Mouse (Mus musculus) CH12.LX (cell line): ENCODE data around the gene Col4a4. TPM values are rescaled to one million over a fixed set of nuclear protein-coding genes. Genes with fewer than 3 reads are reported as not detected.

Experiments used
- DNase-seq: peaks from one replicate; pipeline ENCODE4 v3.0.0-alpha.2; 2013; ENCODE audit errors: extremely low read depth
- H3K27ac ChIP-seq: 2 replicates; pipeline ENCODE4 v1.5.1; 2012; ENCODE audit warnings: low read depth, mild to moderate bottlenecking, control low read depth, moderate library complexity; ENCODE audit not compliant: insufficient read depth
- H3K27me3 ChIP-seq: replicated peaks from 2 replicates; pipeline ENCODE3; 2012; ENCODE audit warnings: inconsistent platforms
- H3K36me3 ChIP-seq, 2 experiments: replicated peaks in 1 of 2; 2 replicates each; pipeline versions ENCODE3 to v1.6.1; 2012; ENCODE audit warnings: inconsistent platforms in 1 of 2, low read length in 1 of 2, mild to moderate bottlenecking in 1 of 2, mixed read lengths in 1 of 2, moderate library complexity in 1 of 2; ENCODE audit not compliant: control insufficient read depth in 1 of 2, insufficient read depth in 1 of 2
- H3K4me1 ChIP-seq, 2 experiments: 2 replicates each; pipeline ENCODE4 v1.6.1; 2012; ENCODE audit warnings: inconsistent platforms in 1 of 2, moderate library complexity in 1 of 2; ENCODE audit not compliant: insufficient read depth in 2 of 2, control insufficient read depth in 1 of 2
- H3K4me2 ChIP-seq: 2 replicates; pipeline ENCODE4 v1.6.1; 2012; ENCODE audit warnings: low read depth, mild to moderate bottlenecking, control low read depth; ENCODE audit not compliant: poor library complexity, insufficient read depth, severe bottlenecking
- H3K4me3 ChIP-seq, 3 experiments: fragments of 150-350 bp in 1 of 3; sonication (generic) in 1 of 3; replicated peaks in 1 of 3; 2 replicates each; pipeline versions ENCODE3 to v1.5.1; 2011 to 2012; ENCODE audit warnings: low read depth in 2 of 3, low read length in 2 of 3, mild to moderate bottlenecking in 2 of 3, moderate library complexity in 2 of 3, control low read depth in 1 of 3, improper control_type of control experiment in 1 of 3, inconsistent platforms in 1 of 3, mixed read lengths in 1 of 3; ENCODE audit not compliant: poor library complexity in 1 of 3
- H3K79me2 ChIP-seq: replicated peaks from 2 replicates; pipeline ENCODE4 v1.6.1; 2012; ENCODE audit warnings: mild to moderate bottlenecking, moderate library complexity; ENCODE audit not compliant: control insufficient read depth, poor library complexity, insufficient read depth, severe bottlenecking; ENCODE audit errors: extremely low read depth
- H3K9ac ChIP-seq: 2 replicates; pipeline ENCODE4 v1.6.1; 2012; ENCODE audit warnings: low read depth, mild to moderate bottlenecking, control low read depth, moderate library complexity; ENCODE audit not compliant: insufficient read depth
- H3K9me3 ChIP-seq: replicated peaks from 2 replicates; pipeline ENCODE3; 2012; ENCODE audit warnings: low read length, inconsistent platforms, mixed read lengths
- CTCF ChIP-seq, 2 experiments: IDR thresholded peaks in 1 of 2; conservative IDR thresholded peaks in 1 of 2; 2 replicates each; pipeline ENCODE4 v1.5.1; 2011 to 2012; ENCODE audit warnings: low read depth in 2 of 2, low read length in 2 of 2, improper control_type of control experiment in 1 of 2, inconsistent platforms in 1 of 2, mild to moderate bottlenecking in 1 of 2, moderate library complexity in 1 of 2
- E2F4 ChIP-seq: IDR thresholded peaks from 2 replicates; pipeline ENCODE4 v1.6.1; 2011; ENCODE audit warnings: low read depth, low read length, improper control_type of control experiment; ENCODE audit not compliant: insufficient replicate concordance
- ELF1 ChIP-seq: IDR thresholded peaks from 2 replicates; pipeline ENCODE4 v1.6.1; 2014; ENCODE audit warnings: low read depth, mild to moderate bottlenecking, inconsistent platforms, low read length, improper control_type of control experiment
- EP300 ChIP-seq: IDR thresholded peaks from 2 replicates; pipeline ENCODE4 v1.6.1; 2011; ENCODE audit warnings: low read length, improper control_type of control experiment
- HCFC1 ChIP-seq: IDR thresholded peaks from 2 replicates; pipeline ENCODE4 v1.6.1; 2012; ENCODE audit warnings: low read depth, mild to moderate bottlenecking, inconsistent platforms, low read length, improper control_type of control experiment
- IRF4 ChIP-seq: IDR thresholded peaks from 2 replicates; pipeline ENCODE4 v1.6.1; 2014; ENCODE audit warnings: low read depth, mild to moderate bottlenecking, inconsistent platforms, low read length, improper control_type of control experiment
- JUN ChIP-seq: IDR thresholded peaks from 2 replicates; pipeline ENCODE4 v1.6.1; 2011; ENCODE audit warnings: low read depth, mild to moderate bottlenecking, low read length, improper control_type of control experiment, moderate library complexity; ENCODE audit not compliant: insufficient read depth
- KAT2A ChIP-seq: IDR thresholded peaks from 2 replicates; pipeline ENCODE4 v1.6.1; 2012; ENCODE audit warnings: low read length, improper control_type of control experiment, inconsistent platforms; ENCODE audit not compliant: insufficient replicate concordance
- MAFK ChIP-seq: IDR thresholded peaks from 2 replicates; pipeline ENCODE4 v1.6.1; 2011; ENCODE audit warnings: low read length, improper control_type of control experiment; ENCODE audit not compliant: insufficient replicate concordance
- MAZ ChIP-seq: IDR thresholded peaks from 2 replicates; pipeline ENCODE4 v1.6.1; 2012; ENCODE audit warnings: low read depth, mild to moderate bottlenecking, inconsistent platforms, low read length, improper control_type of control experiment, moderate library complexity
- MYC ChIP-seq: IDR thresholded peaks from 2 replicates; pipeline ENCODE4 v1.6.1; 2011; ENCODE audit warnings: low read depth, mild to moderate bottlenecking, improper control_type of control experiment, low read length
- NELFE ChIP-seq: IDR thresholded peaks from 2 replicates; pipeline ENCODE4 v1.6.1; 2011; ENCODE audit warnings: low read depth, low read length, improper control_type of control experiment
- PAX5 ChIP-seq: IDR thresholded peaks from 2 replicates; pipeline ENCODE4 v1.6.1; 2012; ENCODE audit warnings: low read length, inconsistent platforms, mixed read lengths
- POLR2AphosphoS2 ChIP-seq: IDR thresholded peaks from 2 replicates; pipeline ENCODE4 v1.6.1; 2011; ENCODE audit warnings: low read depth, low read length, improper control_type of control experiment
- RAD21 ChIP-seq: IDR thresholded peaks from 2 replicates; pipeline ENCODE4 v1.6.1; 2011; ENCODE audit warnings: low read depth, mild to moderate bottlenecking, low read length, improper control_type of control experiment, moderate library complexity
- SIN3A ChIP-seq: IDR thresholded peaks from 2 replicates; pipeline ENCODE4 v1.6.1; 2012; ENCODE audit warnings: low read length, improper control_type of control experiment, inconsistent platforms
- SMC3 ChIP-seq: IDR thresholded peaks from 2 replicates; pipeline ENCODE4 v1.6.1; 2011; ENCODE audit warnings: low read depth, low read length, improper control_type of control experiment
- TCF12 ChIP-seq: IDR thresholded peaks from 2 replicates; pipeline ENCODE4 v1.6.1; 2014; ENCODE audit warnings: low read depth, mild to moderate bottlenecking, inconsistent platforms, low read length, improper control_type of control experiment
- UBTF ChIP-seq: IDR thresholded peaks from 2 replicates; pipeline ENCODE4 v1.6.1; 2012; ENCODE audit warnings: low read depth, mild to moderate bottlenecking, inconsistent platforms, low read length, improper control_type of control experiment, moderate library complexity
- ZC3H11A ChIP-seq: IDR thresholded peaks from 2 replicates; pipeline ENCODE4 v1.6.1; 2012; ENCODE audit warnings: low read depth, mild to moderate bottlenecking, inconsistent platforms, low read length, improper control_type of control experiment
- ZNF384 ChIP-seq: IDR thresholded peaks from 2 replicates; pipeline ENCODE4 v1.6.1; 2012; ENCODE audit warnings: low read depth, low read length, improper control_type of control experiment, inconsistent platforms
- dilution Hi-C: fragments of 300-500 bp; cut with MboI; formaldehyde crosslinking; loops from 2 replicates; pipeline ENCODE4 v1.14.3; 2020; ENCODE audit warnings: low sequenced_read_pairs; ENCODE audit not compliant: extremely low pct_unique_long_range_greater_than_20kb, extremely low pct_ligation_motif_present
- in situ Hi-C: fragments of 300-500 bp; cut with MboI; formaldehyde crosslinking; loops from 3 replicates; pipeline ENCODE4 v1.14.3; 2019; ENCODE audit warnings: low sequenced_read_pairs, low pct_ligation_motif_present, low pct_unique_long_range_greater_than_20kb, mixed read lengths
- polyA plus RNA-seq: library from polyadenylated mRNA; unstranded; fragments of >175 nt; gene quantifications from 2 replicates; pipeline ENCODE4 v1.2.1, GENCODE M21; 2012; ENCODE audit warnings: low read depth; ENCODE audit not compliant: insufficient read length
- total RNA-seq, 2 experiments: library from RNA; depleted of rRNA; stranded (reverse); fragments of 300-350 nt in 1 of 2; fragments of >200 nt in 1 of 2; gene quantifications; 2 replicates each; pipeline ENCODE4 v1.2.3; 2012 to 2014

Col4a4 gene
- total and polyA plus RNA-seq, 3 experiments = under 0.01 to 0.03 TPM; not detected in 1

DNA sequence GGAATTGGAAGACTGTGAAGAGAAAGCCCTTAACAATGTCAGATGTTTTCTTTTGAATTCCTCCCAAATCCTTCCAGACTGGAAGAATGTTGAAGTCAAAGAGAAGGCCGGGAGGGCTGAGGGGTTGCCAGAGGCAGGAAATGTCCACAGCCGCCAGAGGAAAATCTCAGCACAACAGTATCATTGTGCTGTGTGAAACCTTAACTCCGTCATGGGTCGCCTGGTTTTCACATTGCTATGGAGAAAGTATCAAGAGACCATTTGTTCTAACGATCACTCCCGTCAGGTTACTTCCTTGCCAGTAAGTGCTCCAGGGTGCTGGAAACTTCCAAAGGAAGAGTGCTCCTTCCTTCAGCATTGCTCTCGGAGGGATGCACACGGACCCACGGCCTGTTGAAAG lies 109.9 kb downstream of the Col4a4 start:
- H3K9ac ChIP-seq = no peak overlapping the region
- no peak overlapping the region for H3K27ac ChIP-seq
- no peaks in the 10 kb centered on the region for H3K36me3 ChIP-seq
- no peaks in the 10 kb centered on the region for H3K27me3 ChIP-seq
- H3K4me2 ChIP-seq = no peak overlapping the region
- no peak for DNase-seq
- H3K4me1 ChIP-seq = no peaks in the 10 kb centered on the region
- H3K9me3 ChIP-seq = no peaks in the 10 kb centered on the region
- in situ Hi-C loops (no loop called here), dilution Hi-C loops (no loop called here)
- no peaks in the 10 kb centered on the region for H3K79me2 ChIP-seq
- TF ChIP-seq HCFC1 = no peak
- no peak for TF ChIP-seq E2F4
- no peak for TF ChIP-seq CTCF (conservative IDR thresholded peaks at IDR 0.05 in 1 of 2, IDR thresholded peaks at IDR 0.05 in 1 of 2; ENCODE audit: low read depth in 2 of 2, low read length in 2 of 2)
- no peak for TF ChIP-seq KAT2A
- TF ChIP-seq SMC3 = no peak
- no peak for TF ChIP-seq SIN3A
- TF ChIP-seq MAFK = no peak
- TF ChIP-seq EP300 = no peak
- no peak for TF ChIP-seq JUN
- TF ChIP-seq PAX5 = no peak
- TF ChIP-seq POLR2AphosphoS2 = no peak
- TF ChIP-seq UBTF = no peak
- TF ChIP-seq ZNF384 = no peak
- TF ChIP-seq IRF4 = no peak
- no peak for TF ChIP-seq TCF12
- TF ChIP-seq ZC3H11A = no peak
- TF ChIP-seq MYC = no peak
- no peak for TF ChIP-seq ELF1
- TF ChIP-seq MAZ = no peak
- H3K4me3 ChIP-seq = no peak overlapping the region

DNA sequence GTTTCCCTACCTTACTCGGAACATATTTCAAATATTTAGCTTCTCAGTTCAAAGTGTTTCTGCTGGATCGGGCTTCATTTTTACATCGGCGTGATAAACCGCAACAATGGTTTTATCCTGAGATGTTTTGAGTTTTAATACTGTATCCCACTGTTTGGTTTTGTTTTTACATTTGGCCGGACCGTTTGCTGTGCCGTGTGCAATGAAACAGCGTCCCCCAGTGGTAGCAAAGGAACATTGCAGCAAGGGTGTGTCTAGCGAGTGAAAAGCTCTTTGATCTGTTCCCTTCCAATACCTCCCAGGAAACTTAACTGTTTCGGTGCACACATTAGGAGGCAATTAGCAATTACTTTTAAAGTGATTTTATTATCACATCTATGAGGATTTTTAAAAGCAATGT lies 110.4 kb downstream of the Col4a4 start:
- Histone ChIP-seq H3K4me3 (no peak overlapping the region), H3K27ac (no peak overlapping the region), H3K27me3 (no peaks in the 10 kb centered on the region), H3K9me3 (no peaks in the 10 kb centered on the region), H3K36me3 (no peaks in the 10 kb centered on the region), H3K79me2 (no peaks in the 10 kb centered on the region), H3K4me1 (no peaks in the 10 kb centered on the region), H3K9ac (no peak overlapping the region), H3K4me2 (no peak overlapping the region)
- peak; percentile 86 to 100 for TF ChIP-seq CTCF (conservative IDR thresholded peaks at IDR 0.05 in 1 of 2, IDR thresholded peaks at IDR 0.05 in 1 of 2; ENCODE audit: low read depth in 2 of 2, low read length in 2 of 2)
- 0 out of 2 replicates have a peak, but pooled peaks have one; percentile 17 for TF ChIP-seq NELFE
- no peak for TF ChIP-seq MAZ
- TF ChIP-seq ZC3H11A = 0 out of 2 replicates have a peak, but pooled peaks have one; percentile 7
- peak; percentile 74 for TF ChIP-seq SMC3
- TF ChIP-seq RAD21 = peak; percentile 90
- dilution Hi-C loops = no loop called here
- in situ Hi-C loops = no loop called here
- DNase-seq = peak; percentile 42
